Mouse (Mus musculus) kidney, postnatal 14 days (tissue): ENCODE data around the gene Smtnl2.

Experiments
- DNase-seq: peaks from one replicate; pipeline ENCODE4 v3.0.0; 2022; ENCODE audit warnings: mixed read lengths

The Smtnl2 gene

GRCm38 (mm10) chr11:72425201-72425600 is 13.7 kb upstream of the Smtnl2 start:
- DNase-seq = no peak

- no peak for DNase-seq
Observed at GRCm38 (mm10) chr11:72423686-72424085, 12.2 kb upstream of the Smtnl2 start.

- DNase-seq = no peak
Observed at GRCm38 (mm10) chr11:72421518-72422278, 10.2 kb upstream of the Smtnl2 start.

- no peak for DNase-seq
Observed at GRCm38 (mm10) chr11:72420460-72421122, 9.1 kb upstream of the Smtnl2 start.

GRCm38 (mm10) chr11:72419006-72419405 is 7.5 kb upstream of the Smtnl2 start:
- no peak for DNase-seq

- peak; percentile 83 for DNase-seq
Observed at GRCm38 (mm10) chr11:72418227-72418626, 6.7 kb upstream of the Smtnl2 start.

- no peak for DNase-seq
Observed at GRCm38 (mm10) chr11:72417376-72417775, 5.9 kb upstream of the Smtnl2 start.

- DNase-seq = no peak
Observed at GRCm38 (mm10) chr11:72416666-72417065, 5.2 kb upstream of the Smtnl2 start.

- DNase-seq = no peak
Observed at GRCm38 (mm10) chr11:72415155-72415554, 3.6 kb upstream of the Smtnl2 start.

- DNase-seq = no peak
Observed at GRCm38 (mm10) chr11:72413601-72414190, 2.2 kb upstream of the Smtnl2 start.

GRCm38 (mm10) chr11:72413016-72413415 is 1.5 kb upstream of the Smtnl2 start:
- no peak for DNase-seq

GRCm38 (mm10) chr11:72411945-72412344 is 432 bp upstream of the Smtnl2 start:
- DNase-seq = no peak

GRCm38 (mm10) chr11:72410521-72411092 is 906 bp downstream of the Smtnl2 start:
- DNase-seq = peak; percentile 91

- no peak for DNase-seq
Observed at GRCm38 (mm10) chr11:72409649-72410385, 1.7 kb downstream of the Smtnl2 start.

- DNase-seq = no peak
Observed at GRCm38 (mm10) chr11:72408451-72409170, 2.9 kb downstream of the Smtnl2 start.

GRCm38 (mm10) chr11:72407574-72407973 is 3.9 kb downstream of the Smtnl2 start:
- no peak for DNase-seq

GRCm38 (mm10) chr11:72407081-72407480 is 4.4 kb downstream of the Smtnl2 start:
- DNase-seq = no peak

GRCm38 (mm10) chr11:72406079-72406675 is 5.3 kb downstream of the Smtnl2 start:
- DNase-seq = no peak

- DNase-seq = no peak
Observed at GRCm38 (mm10) chr11:72405532-72405931, 6.0 kb downstream of the Smtnl2 start.

GRCm38 (mm10) chr11:72402969-72403368 is 8.5 kb downstream of the Smtnl2 start:
- no peak for DNase-seq

GRCm38 (mm10) chr11:72402017-72402416 is 9.5 kb downstream of the Smtnl2 start:
- peak; percentile 66 for DNase-seq

GRCm38 (mm10) chr11:72401068-72401467 is 10.4 kb downstream of the Smtnl2 start:
- peak; percentile 55 for DNase-seq
